Mouse (Mus musculus) urinary bladder, postnatal 25 days (tissue): ENCODE results near the gene Exoc2.

Experiments
- DNase-seq: peaks from one replicate; pipeline ENCODE4 v3.0.0; 2022; ENCODE audit warnings: low spot score

Gene Exoc2

DNA sequence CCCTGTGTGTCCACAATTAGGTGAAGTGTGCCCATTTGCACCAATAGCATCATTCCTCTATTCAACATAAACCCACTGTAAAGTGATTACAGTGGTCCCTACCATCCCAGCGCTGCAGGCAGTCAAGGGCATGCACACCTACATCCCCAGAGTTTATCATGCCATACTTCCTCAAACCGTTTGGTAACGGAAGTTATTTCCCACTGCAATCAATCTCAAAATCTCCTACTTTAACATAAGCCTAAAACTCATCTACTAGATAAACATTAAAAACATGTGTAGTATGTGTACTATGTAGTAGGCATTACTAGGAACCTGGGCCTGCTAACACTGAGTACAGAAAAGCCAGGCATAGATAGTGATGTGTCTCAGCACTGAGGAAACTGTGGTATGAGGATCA lies 2.8 kb downstream of the Exoc2 start:
- DNase-seq = no peak

DNA sequence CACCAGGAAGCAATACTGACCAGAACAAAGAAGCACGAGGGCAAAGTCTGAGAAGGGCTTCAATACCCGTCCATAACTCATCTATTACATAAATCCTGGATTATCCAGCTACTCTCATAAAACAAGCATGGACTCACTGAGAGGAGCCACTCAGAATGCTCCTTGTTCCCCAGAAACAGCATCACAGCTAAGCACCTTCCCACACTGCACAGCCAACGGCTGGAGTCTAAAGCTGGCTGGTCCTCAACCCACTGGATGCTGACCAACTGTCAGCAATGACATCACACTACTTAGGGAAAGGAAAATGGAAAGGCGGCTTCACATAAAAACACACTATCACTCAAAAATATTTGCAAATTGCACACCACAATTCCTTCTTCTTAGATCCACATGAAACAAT lies 5.6 kb downstream of the Exoc2 start:
- no peak for DNase-seq

DNA sequence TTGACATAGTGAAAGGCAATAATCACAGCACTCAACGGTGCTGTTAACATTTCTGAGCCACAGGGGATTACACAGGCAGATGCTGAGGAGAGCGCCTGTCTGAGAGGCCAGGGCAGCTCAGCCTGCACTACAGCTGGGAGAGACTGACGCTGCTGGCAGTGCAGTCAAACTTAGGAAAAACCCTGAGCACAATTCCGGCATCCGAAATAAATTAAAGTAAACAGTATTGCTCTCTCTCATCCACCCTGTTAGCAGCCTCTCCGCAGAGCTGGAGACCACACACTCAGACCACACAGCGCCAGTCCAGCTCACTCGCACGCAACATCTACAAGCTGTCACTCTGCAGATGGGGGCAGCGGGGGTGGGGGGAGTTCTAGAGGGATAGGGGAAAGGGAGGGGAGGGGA lies 7.4 kb downstream of the Exoc2 start:
- no peak for DNase-seq

DNA sequence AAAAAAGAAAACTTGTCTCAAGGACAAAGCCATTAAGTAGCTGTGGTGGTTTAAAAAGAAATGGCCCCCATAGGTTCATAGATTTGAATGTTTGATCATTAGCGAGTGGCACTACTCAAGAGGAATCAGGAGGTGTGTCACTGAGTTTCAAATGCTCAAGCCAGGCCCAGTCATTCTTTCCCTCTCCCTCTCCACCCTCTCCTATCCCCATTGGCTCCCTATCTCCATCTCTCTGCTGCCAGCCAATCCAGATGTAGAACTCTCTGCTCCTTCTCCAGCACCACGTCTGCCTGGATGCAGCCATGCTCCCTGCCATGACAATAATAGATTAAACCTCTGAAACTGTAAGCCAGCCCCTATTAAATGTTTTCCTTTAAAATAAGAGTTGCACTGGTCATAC lies 12.0 kb downstream of the Exoc2 start:
- no peak for DNase-seq

DNA sequence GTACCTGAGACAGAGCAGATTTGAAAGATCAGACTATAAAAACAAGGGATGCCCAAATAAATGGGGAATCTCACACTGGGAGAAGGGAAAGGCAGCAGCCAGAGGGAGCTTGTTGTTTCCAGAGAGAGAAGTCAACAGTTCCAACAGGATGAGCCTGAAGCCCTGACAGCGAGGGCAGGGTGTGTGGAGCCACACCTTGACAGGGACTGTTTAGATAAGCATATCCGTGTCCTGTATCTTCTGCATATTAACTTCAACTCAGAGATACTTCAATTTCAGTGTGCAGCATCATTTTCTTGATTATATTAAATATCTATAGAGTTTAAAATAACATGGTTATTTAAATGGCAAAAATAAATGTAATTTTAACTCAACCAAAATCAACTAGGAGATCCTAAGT lies 13.2 kb downstream of the Exoc2 start:
- DNase-seq = no peak

DNA sequence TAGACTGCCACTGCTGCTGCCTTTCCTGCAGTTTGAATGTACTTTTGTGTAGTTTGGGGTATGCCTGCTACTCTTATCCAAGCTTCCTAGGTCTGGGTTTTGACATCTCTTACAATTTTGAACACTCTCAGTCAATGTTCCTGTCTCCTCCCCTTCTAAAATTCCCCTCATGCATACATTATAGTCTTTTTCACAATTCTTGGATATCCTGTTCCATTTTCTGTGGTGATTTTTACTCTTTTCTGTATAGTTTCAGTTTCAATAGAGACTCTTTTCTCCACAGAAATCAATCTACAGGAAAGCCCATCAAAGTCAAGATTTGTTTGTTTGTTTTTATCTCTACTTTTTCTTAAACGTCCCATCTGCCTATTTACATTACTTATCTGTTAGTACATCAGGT lies 20.3 kb downstream of the Exoc2 start:
- no peak for DNase-seq

DNA sequence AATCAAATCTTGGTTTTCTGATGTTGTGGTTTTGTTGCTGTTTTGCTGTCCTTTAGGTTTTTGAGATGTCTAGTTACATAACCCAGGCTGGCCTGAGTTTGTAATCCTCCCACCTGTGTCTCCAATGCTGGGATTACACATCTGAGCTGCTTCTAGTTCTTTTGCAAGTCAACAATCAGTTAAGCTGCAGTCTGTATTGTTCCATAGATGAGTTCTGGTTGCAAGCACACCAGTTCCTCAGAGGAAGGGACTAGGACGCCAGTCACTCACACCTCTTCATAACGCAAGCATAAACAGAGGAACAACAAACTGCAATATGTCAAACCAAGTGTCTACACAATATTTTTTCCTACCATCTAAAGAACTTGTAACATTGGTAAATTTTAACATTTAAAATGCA lies 21.8 kb downstream of the Exoc2 start:
- no peak for DNase-seq

DNA sequence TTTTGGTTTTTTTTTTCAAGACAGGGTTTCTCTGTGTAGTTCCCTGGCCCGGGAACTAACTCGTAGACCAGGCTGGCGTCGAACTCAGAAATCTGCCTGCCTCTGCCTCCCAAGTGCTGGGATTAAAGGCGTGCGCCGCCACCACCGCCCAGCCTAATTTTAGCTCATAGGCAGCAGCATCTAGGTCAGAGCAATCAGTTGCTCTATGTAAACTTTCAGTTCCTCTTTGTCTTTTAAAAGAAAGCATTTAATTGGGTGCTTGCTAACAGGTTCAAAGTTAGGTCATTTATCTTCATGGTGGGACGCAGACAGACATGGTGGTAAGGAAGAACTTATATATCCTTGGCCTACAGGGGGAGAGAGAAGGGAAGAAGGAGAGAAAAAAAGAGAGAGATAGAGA lies 24.7 kb downstream of the Exoc2 start:
- DNase-seq = no peak

DNA sequence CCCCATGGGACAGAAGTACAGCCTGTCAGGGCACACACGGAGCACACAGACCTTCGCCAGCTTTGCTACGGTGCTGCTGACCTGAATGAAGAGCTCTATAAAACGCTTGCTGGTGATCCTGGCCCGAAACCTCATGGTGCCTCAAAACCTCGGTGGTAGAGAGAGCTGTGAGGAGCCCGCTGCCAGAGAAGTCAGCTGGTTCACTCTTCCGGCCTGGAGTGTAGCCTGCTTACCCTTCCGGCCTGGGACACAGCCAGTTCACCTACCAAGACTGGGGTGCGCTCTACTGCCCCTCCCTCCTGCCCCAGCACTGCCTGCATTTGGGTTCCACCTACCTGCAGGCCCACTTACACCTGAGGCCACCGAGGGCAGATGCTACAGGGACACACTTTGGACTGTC lies 26.4 kb downstream of the Exoc2 start, which contains the start of gene Hus1b:
Hus1b (minus strand) TSS at position 220 of the 400 bp plus-strand sequence.
- no peak for DNase-seq

DNA sequence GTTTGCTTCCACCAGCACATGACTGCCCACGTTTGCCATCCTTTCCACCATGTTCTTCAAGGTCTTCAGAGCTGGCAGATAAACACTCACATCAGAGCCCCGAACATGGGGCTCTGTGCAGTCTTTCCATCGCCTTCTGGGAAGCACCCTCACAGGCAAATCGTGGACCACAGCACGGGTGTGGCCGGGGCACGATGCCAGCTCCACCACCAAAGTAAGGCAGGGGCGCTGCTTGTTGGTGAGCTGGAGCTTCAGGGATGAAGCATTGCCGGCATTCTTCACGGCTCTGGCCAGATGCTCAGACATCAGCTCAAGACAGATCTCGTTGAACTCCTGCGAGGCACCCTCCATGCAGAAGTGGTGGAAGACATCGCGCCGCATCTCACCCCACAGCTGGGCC lies 26.8 kb downstream of the Exoc2 start:
- no peak for DNase-seq

DNA sequence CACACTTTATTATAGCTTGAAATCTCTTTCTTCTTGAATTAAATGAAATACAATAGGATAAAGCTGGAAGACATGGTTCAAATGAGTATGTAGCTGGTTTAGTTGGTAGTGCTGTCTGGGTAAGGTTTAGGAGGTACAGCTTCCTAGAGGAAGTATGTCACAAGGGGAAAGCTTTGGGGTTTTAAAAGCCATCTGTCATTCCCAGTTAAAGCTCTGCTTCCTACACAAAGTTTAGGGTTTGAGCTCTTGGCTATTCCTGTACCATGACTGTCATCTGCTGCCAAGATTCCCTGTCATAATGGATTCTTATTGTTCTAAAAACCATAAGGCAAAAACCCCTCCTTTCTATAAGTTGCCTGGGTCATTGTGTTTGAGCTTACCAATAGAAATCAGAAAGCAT lies 28.1 kb downstream of the Exoc2 start:
- DNase-seq = no peak

DNA sequence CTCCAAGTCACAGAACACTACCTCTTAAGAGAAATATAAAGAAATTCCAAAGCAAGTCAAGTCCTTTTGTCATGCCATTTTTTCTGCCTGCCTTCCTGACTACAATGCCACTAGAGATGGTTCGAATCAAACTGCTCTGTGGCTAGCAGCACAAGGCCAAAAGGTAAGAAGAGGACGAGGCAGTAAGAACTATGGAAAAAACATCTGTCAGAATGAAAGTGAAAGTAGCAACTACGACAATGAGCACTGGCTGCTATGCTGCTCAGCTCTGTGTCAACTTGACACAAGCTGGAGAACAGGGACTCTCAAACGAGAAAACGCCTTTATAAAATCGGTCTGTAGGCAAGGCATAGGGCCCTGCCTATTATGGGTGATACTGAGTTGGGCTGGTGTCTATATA lies 40.9 kb downstream of the Exoc2 start:
- DNase-seq = no peak

DNA sequence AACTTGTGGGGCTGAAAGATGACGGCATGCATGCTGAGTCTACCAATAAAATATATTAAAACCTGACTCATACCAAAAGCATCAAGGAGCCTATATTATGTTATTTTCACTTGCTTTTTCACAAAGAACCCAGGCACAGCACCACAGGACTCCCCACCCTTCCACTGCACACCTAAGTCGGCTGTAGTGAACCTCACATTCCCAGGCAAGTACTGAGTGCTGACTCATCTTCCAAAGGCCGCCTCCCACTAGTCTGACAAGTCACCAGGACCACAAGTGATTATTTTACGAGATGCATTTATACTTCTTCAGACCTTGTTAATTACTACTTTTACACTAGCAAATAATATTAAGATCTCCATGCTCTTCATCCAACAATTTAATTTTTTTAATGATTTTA lies 42.3 kb downstream of the Exoc2 start:
- no peak for DNase-seq

DNA sequence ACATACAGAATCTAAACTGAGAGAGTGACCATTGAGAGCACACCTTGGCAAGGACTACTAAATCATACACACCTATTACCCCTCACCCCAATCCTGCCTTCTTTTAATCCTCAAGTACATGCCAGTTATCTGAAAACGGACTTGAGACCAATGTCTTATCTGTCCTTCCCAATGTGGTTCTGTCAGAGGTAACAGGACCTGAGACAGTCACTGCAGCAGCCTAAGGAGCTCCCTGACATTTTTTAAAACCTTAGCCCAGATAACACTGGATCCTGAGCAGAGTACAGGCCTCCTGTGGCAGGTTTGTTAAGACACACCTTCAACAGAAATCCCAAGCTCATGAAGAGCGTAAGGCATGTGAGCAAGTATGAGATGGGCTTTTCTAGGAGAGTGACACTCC lies 44.8 kb downstream of the Exoc2 start:
- DNase-seq = no peak

DNA sequence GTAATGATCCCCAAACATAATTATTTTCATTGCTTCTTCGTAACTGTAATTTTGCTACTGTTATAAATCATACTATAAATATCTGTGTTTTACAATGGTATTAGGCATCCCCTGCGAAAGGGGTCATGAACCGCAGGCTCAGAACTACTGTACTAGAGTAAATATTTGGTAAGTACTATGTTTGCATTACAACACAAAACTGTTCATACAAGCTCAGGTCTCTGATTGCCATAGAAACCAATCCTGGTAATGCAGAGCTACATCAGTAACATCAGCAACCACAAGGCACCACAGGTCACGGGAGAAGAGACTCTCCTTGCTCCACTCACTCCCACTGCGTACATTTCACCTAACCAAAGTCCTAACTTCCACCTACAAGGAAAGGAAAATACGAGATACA lies 49.6 kb downstream of the Exoc2 start:
- no peak for DNase-seq

DNA sequence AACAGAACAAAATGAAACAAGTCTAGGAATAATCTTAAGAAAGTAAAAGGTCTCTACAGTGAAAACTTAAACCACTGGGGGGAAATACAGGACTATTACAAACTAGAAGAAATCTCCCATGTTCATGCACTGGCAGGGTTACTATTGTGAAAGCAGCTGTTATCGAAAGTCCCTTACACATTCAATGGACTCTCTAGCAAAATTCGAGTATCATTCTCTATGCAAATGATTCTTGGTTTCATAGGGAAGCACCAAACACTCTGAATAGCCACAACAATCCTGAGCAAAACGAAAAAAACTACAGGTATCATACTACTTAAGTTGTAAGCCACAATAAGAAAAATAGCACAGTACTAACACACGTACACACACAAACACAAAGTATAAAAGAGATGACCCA lies 52.0 kb downstream of the Exoc2 start:
- DNase-seq = no peak

DNA sequence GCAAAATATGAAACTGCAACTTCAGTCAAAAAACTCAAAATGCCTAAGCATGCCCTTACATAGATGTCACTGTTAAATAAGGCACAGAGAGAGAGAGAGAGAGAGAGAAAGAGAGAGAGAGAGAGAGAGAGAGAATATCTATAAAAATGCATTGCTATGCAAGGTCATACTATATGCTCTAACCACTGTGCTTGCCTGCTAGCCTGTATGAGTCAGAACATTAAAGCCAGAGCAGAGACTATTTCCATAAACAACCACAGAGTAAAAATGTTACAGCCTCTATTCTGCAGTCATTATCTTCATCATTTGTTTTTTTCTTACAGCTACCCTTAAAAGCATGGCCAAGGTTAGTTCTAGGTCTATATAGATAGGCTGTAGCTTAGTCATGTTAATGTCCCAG lies 60.1 kb downstream of the Exoc2 start:
- no peak for DNase-seq

DNA sequence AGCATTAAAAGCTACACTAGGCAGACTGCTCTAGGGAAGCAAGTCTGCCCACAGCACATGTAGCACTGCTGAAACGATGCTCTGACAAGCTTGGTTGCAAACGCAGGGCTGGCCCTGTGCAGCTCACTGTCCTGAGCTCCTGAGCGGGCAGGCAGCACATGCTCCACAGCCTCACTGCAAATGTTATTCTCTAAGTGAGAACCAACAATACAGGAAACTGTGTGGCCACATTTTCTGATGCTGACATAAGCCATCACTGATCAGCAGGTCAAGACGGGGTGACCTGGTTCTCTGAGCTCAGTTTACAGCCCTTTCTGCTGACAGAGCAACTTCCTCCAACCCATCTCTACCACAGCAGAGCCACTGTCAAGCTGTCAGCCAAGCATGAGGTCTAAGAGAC lies 60.9 kb downstream of the Exoc2 start:
- no peak for DNase-seq

DNA sequence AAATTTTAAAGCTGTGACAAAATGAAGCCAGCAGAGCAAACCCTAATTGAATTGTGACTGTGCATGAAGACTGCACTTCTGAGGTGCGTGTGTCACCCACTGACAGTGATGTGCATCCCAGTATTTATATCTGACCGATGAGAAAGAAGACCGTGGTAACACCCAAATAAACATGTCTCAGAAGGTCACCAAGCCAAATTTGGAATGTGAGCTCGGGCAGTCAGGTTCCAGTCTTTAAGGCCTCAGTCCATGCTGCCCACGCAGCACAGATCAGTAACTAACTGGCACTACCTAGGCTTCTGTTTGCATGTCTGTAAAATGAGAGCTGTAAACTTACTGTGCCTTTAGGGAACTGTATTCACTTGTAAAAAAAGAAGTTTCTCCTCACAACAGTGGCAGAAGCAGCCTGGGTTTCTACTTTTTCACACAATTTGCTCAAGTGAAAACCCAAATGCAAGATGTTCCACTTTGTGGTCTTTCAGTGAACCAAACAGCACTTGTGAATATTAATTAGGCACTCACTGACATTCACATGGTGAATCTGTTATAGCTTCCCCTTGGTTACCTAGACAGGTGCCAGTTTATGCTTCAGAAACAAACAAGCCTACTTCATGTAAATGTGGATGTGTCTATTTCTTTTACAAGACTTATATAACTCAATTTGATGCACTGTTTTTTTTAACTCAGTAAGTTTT lies 61.8 kb downstream of the Exoc2 start:
- no peak for DNase-seq

DNA sequence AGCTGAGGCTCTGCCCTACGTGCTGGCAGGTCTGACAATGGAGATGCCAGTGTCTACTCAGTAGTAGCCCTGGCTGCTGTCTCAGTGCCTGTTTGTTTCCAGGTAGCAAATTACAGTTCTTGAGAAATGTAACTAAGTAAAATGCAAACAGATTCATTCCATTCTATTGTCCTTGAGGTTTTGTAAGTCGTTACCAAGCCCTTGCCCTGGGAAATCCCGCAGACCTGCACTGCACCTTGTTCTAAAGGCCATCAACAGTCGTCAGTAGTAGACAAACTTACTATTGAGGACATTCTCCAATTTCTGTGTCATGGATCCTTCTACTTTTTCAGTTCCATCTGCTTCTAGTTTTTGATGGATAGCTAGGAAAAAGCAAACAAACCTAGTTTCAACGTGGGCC lies 63.0 kb downstream of the Exoc2 start:
- no peak for DNase-seq

DNA sequence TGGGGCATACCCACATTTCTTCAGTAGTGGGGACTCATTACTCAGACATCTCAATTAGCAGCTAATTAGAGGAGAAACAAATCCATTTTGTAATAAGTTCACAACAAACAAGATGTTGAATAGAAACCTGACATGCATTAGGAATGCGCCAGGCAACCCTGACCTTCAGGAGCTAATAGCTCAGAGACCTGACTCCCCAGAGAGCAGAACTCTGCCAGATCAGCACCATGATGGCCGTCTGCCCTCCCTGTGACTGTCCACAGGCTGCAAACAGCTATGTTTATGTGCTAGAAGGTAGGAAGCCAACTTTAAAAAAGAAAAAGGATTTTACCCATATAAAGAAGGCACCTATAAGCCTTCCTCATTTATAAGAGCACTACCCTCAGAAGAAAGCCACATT lies 71.6 kb downstream of the Exoc2 start:
- DNase-seq = no peak

DNA sequence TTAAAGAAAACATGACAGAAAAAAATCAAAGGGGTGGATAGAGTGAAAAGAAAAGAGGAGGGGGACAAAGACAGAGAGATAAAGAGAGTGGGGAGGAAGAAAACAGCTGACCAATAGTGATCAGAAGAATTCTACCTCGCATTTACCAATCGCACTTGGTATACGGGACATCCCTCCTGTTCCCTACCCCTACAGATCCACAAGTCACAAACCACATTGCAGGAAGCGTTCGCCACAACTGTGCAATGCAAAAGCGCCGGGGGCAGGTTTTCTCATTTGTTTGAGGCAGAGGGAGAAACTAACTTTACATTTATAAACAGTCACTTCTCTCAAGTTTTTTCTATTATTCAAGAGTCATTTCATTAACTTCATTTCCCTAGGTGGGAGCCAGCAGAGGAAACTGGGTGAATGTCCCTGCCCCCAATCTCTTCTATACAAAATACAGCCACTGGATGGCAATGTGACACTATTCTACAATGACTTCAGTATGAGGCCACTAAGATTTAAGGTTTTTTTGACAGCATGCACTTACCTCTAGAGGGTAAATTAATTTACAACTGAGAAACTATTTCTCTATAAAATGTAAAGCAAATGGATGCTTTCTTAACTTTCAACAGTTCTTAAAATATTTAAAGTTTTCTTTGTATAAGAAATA lies 72.4 kb downstream of the Exoc2 start:
- no peak for DNase-seq

DNA sequence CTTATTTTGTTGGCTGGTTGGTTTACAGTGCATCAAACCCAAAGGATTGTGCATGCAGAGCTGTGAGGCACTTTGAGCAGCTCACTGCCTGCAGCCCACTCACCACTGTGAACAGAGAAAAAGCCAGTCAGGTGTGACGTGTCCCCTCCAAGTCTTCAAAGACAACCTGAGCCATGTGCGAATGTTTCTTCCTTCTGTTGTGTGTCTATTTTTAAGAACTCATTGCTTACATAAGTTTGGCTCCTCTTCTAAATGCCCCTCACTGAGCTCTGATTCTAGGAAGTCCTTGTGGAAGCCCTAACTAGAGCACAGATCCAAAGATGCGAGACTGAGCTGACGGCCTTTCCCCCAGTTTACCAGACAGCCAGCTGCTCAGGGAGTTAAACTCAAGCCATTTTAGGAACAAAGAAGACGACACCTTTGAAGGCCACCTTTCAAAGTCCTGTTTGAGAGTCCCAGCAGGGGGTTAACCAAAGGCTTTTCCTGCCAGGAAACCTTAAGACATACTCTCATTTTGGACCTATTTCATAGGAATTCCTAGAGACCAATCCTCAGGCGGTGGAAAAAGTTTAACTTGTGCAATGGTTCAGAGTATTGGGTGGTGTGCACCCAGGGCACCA lies 79.8 kb downstream of the Exoc2 start:
- no peak for DNase-seq

DNA sequence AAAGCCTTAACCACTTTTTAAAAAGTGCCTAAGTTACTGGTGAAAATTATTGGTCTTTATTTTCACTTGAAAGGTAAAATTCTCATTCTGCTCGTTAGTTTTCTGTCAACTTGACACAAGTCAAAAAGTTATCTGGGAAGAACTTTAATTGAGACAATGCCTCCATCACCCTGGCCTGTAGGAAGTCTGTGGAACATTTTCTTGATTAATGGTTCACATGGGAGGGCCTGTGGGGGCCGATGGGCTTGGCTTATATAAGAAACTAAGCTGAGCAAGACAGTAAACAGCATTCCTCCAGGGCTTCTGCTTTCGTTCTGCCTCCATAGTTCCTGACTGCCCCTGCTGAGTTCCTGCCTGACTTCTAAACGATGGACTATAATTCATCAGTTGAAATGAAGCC lies 81.6 kb downstream of the Exoc2 start:
- DNase-seq = no peak
